Mouse (Mus musculus): ENCODE data around the gene 1700009N14Rik.

The 1700009N14Rik gene

GRCm38 (mm10) chr4:39450069-39450468 is at the start of gene 1700009N14Rik:
1700009N14Rik (plus strand) TSS chr4:39450295.
- no peak for DNase-seq (ENCODE audit: low spot score in 2 of 2)

GRCm38 (mm10) chr4:39437870-39438367 is 12.2 kb upstream of the 1700009N14Rik start:
- DNase-seq (ENCODE audit: low spot score in 2 of 2): no peak

GRCm38 (mm10) chr4:39474291-39474690 is 24.2 kb downstream of the 1700009N14Rik start:
- no peak for DNase-seq (ENCODE audit: low spot score in 2 of 2)

GRCm38 (mm10) chr4:39486393-39486792 is 36.3 kb downstream of the 1700009N14Rik start:
- DNase-seq (ENCODE audit: low spot score in 2 of 2): no peak

- no peak for DNase-seq (ENCODE audit: low spot score in 2 of 2)
Observed at GRCm38 (mm10) chr4:39493596-39493995, 43.5 kb downstream of the 1700009N14Rik start.

GRCm38 (mm10) chr4:39495875-39496274 is 45.8 kb downstream of the 1700009N14Rik start:
- DNase-seq (ENCODE audit: low spot score in 2 of 2): no peak
